Mouse (Mus musculus): Measurements from ENCODE around the gene Nasp.

GRCm38 (mm10) chr4:116649411-116649810 is 21.7 kb upstream of the Nasp start:
- TF ChIP-seq EP300 (IDR thresholded peaks at IDR 0.05; ENCODE audit: insufficient read depth, low read depth, low read length) (no peak), CTCF (IDR thresholded peaks at IDR 0.05) (no peak), POLR2A (IDR thresholded peaks at IDR 0.05; ENCODE audit: insufficient read depth, low read depth, low read length) (no peak)

All from heart, adult 2 months (tissue).